9 mouse cellular contexts compared by ENCODE assay signal in the genomic region with DNA sequence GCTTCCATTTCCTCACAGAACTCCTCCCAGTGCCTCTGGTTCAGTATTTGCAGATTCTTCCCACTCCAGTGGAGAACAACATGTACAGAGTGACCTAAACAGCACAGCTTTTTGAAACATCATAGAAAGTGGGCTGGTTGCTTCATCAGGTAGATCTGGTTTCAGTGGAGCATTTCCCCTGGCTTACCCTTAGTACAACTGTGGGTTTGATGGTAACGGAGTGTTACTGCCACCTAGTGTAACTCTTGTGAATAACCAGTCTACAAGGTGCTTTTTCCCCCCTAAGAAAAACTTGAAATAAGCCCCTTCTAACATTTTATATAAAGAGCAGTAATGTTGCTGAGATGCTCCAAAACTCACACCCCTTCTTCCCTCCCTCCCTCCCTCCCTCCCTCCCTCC. TPM values are rescaled to one million over a fixed set of nuclear protein-coding genes. Genes with fewer than 3 reads are reported as not detected.
DNase-seq lines count a peak whose midpoint lies in the region; ATAC-seq and TF ChIP-seq lines count a peak whose summit lies in the region.
"Had no signal": no experiment of that assay in that cellular context is flagged by ENCODE, and none has a peak within 500 bp of the region (broad histone marks: within the 10 kb centered on the region; RNA-seq: fewer than 3 reads in every experiment).

No protein-coding gene starts in this region.

- no peak overlapping the region for H3K4me2 ChIP-seq in lung, embryonic 14.5 days

- no peak for DNase-seq in left cerebral cortex, adult 2 months (ENCODE audit: extremely low spot score in 1 of 2, low spot score in 2 of 2)
- no peak for DNase-seq in left cerebral cortex, postnatal 4 days
- DNase-seq in MN1 (ENCODE audit: low spot score) = peak; percentile 22
- DNase-seq in embryo, embryonic 9.5 days (ENCODE audit: extremely low spot score) = peak; percentile 8
- DNase-seq in lung, embryonic 14.5 days = peak; percentile 71
- peak; percentile 56 for DNase-seq in splenic B cell, adult 2 months (ENCODE audit: low read depth, low spot score)
- DNase-seq in spleen, postnatal 4 days (ENCODE audit: low spot score in 2 of 2) = no peak

- intact Hi-C loops in left cerebral cortex, adult 2 months (cut with DNase I) = loop anchor here (1.0 to 10.0 kb wide), 2 partner anchors 19 to 1061 kb away; partner anchors contain the start of gene Gm15130
- intact Hi-C loops in left cerebral cortex, postnatal 4 days (cut with DNase I) = no loop called here

- H3K27ac ChIP-seq in left cerebral cortex, adult 2 months = no peak overlapping the region
- H3K27ac ChIP-seq in lung, embryonic 14.5 days (ENCODE audit: low read depth) = no peak overlapping the region

- H3K4me3 ChIP-seq in left cerebral cortex, adult 2 months = no peak overlapping the region
- H3K4me3 ChIP-seq in lung, embryonic 14.5 days (ENCODE audit: low read depth, low read length) = no peak overlapping the region

- peak; percentile 49; the same call in 1 of the 2 replicates for ATAC-seq in lung, embryonic 14.5 days (ENCODE audit: insufficient read depth)

- H3K9ac ChIP-seq in lung, embryonic 14.5 days = no peak overlapping the region

- no peaks in the 10 kb centered on the region for H3K4me1 ChIP-seq in lung, embryonic 14.5 days (ENCODE audit: insufficient read depth)

- H3K9me3 ChIP-seq in lung, embryonic 14.5 days (ENCODE audit: low read depth, low read length) = no peaks in the 10 kb centered on the region

- no peaks in the 10 kb centered on the region for H3K36me3 ChIP-seq in lung, embryonic 14.5 days (ENCODE audit: insufficient read depth)
- H3K36me3 ChIP-seq in splenic B cell, adult 2 months (ENCODE audit: control insufficient read depth, insufficient read depth, low read length, poor library complexity, severe bottlenecking) = no peaks in the 10 kb centered on the region

- WGBS in lung, embryonic 14.5 days = 0% methylated on average over 1 of the region's 1 CpGs

- no peaks in the 10 kb centered on the region for H3K27me3 ChIP-seq in lung, embryonic 14.5 days (ENCODE audit: insufficient read depth, low read length)
- no peaks in the 10 kb centered on the region for H3K27me3 ChIP-seq in splenic B cell, adult 2 months (ENCODE audit: control insufficient read depth, insufficient read depth, low read length, poor library complexity, severe bottlenecking)

- TF ChIP-seq CTCF in left cerebral cortex, adult 2 months (IDR thresholded peaks at IDR 0.05) = peak; percentile 70
- TF ChIP-seq CTCF in lung, embryonic 14.5 days (IDR thresholded peaks at IDR 0.05; ENCODE audit: low read depth) = peak; percentile 62

RNA-seq across cellular contexts. Expression of gene Lpcat4, which starts 23.3 kb away (rescaled TPM):
- total RNA-seq in left cerebral cortex, adult 2 months (2021) = 100 to 1,000 TPM; 150 to 164 TPM
- total RNA-seq in left cerebral cortex, postnatal 4 days (2021) = 10 to 100 TPM; 47.7 to 50.4 TPM
- 19.3 TPM in 2 replicates for polyA plus RNA-seq in lung, embryonic 14.5 days (2014; fragmentation: Nextera tagmentation; extraction: Ambion mirVana)

RNA-seq across cellular contexts. Expression of gene Nutm1, which starts 43.1 kb away (rescaled TPM):
- not detected for total RNA-seq in left cerebral cortex, adult 2 months (2021)
- total RNA-seq in left cerebral cortex, postnatal 4 days (2021) = not detected
- polyA plus RNA-seq in lung, embryonic 14.5 days (2014; fragmentation: Nextera tagmentation; extraction: Ambion mirVana) = 0.11 TPM in 2 replicates
- polyA plus RNA-seq: frontal cortex, adult 2 months; liver, embryonic 16.5 days had no signal

RNA-seq across cellular contexts. Expression of gene Nop10, which starts 45.7 kb away (rescaled TPM):
- total RNA-seq in left cerebral cortex, adult 2 months (2021) = 10 to 100 TPM; 46.0 to 46.4 TPM
- total RNA-seq in left cerebral cortex, postnatal 4 days (2021) = 10 to 100 TPM; 72.4 to 79.6 TPM
- polyA plus RNA-seq in lung, embryonic 14.5 days (2014; fragmentation: Nextera tagmentation; extraction: Ambion mirVana) = 187 and 196 TPM in 2 replicates

RNA-seq across cellular contexts. Expression of gene Slc12a6, which starts 49.6 kb away (rescaled TPM):
- total RNA-seq in left cerebral cortex, adult 2 months (2021) = 100 to 1,000 TPM; 127 to 129 TPM
- 10 to 100 TPM; 84.1 to 87.2 TPM for total RNA-seq in left cerebral cortex, postnatal 4 days (2021)
- polyA plus RNA-seq in lung, embryonic 14.5 days (2014; fragmentation: Nextera tagmentation; extraction: Ambion mirVana) = 11.6 and 11.9 TPM in 2 replicates

RNA-seq across cellular contexts. Expression of gene Gm21985, which starts 50.1 kb away (rescaled TPM):
- 1 to 10 TPM in 1 of 2 experiments, not detected in 1; 3.7 TPM for total RNA-seq in left cerebral cortex, adult 2 months (2021)
- under 1 TPM in 1 of 2 experiments, not detected in 1; 0.64 TPM for total RNA-seq in left cerebral cortex, postnatal 4 days (2021)
- polyA plus RNA-seq in lung, embryonic 14.5 days (2014; fragmentation: Nextera tagmentation; extraction: Ambion mirVana) = not detected in 2 replicates
- polyA plus RNA-seq: liver, embryonic 16.5 days had no signal

Comparison
In these comparisons a context has a peak if more than half of its experiments do, and no peak if none do; other contexts are left out.
1. DNase-seq: peak in MN1 (single experiment), embryo, embryonic 9.5 days (single experiment), lung, embryonic 14.5 days (single experiment) and splenic B cell, adult 2 months (single experiment); none in left cerebral cortex, adult 2 months (0 of 2), left cerebral cortex, postnatal 4 days (single experiment) and spleen, postnatal 4 days (0 of 2).